Mouse (Mus musculus): Measurements from ENCODE around the gene Olfr371.

DNA sequence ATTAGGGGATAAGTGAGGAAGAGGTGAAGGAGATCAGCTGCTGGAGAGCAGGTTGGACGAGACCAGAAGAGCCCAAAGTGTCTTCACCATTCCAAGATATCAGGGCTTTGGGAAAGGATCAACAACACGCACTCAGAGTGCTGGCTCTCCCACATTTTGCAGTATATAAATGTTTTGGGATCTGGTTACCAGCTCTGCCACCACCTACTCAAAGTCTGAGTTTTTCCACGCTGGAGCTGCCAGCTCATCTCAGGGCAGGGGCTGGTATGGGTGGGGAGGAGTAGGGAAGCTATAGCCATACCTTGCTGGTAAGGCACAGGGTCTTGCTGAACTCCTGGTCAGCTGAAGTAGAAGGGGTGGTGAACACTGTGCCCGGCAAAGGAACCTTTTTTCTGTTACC is 5.6 kb upstream of the Olfr371 start:
- TF ChIP-seq CTCF (IDR thresholded peaks at IDR 0.05; ENCODE audit: low read depth) (no peak), EP300 (IDR thresholded peaks at IDR 0.05; ENCODE audit: low read depth) (no peak)

Measured in liver, embryonic 14.5 days (tissue).